Mouse (Mus musculus): ENCODE data around the gene Smarca5. TPM values are rescaled to one million over a fixed set of nuclear protein-coding genes. Genes with fewer than 3 reads are reported as not detected.
"Not testable (repeated sequence)": the region's sequence is repeated elsewhere in the genome, so short reads cannot be mapped to it uniquely, and the experiment has no call there.

The Smarca5 gene
- 60.3 and 113 TPM in 2 replicates for polyA plus RNA-seq (2014; fragmentation: Nextera tagmentation; extraction: Ambion mirVana)

GRCm38 (mm10) chr8:80739155-80739924, at the start of gene Smarca5:
Gene Smarca5 (minus strand): TSS chr8:80739497.
- ATAC-seq (ENCODE audit: low FRiP score, low TSS enrichment), result peak; percentile 96
- Histone ChIP-seq H3K27ac (ENCODE audit: low read depth, low read length) (peak within 1 kb of the TSS; percentile 98), H3K36me3 (ENCODE audit: control insufficient read depth, insufficient read depth, low read length) (peaks cover 16% of the 10 kb centered on the region), H3K4me2 (replicated peaks; ENCODE audit: low read depth, low read length) (peak within 1 kb of the TSS; percentile 83), H3K9ac (ENCODE audit: low read depth, low read length) (peak within 1 kb of the TSS; percentile 95), H3K4me3 (ENCODE audit: low read length) (peak within 1 kb of the TSS; percentile 96)
- not testable (repeated sequence) for H3K4me1 ChIP-seq (ENCODE audit: control insufficient read depth, insufficient read depth, low read length); H3K27me3 ChIP-seq (ENCODE audit: control insufficient read depth, insufficient read depth, low read length); H3K9me3 ChIP-seq (ENCODE audit: control insufficient read depth, low read length)
- WGBS, result 2% methylated on average over 67 of the region's 91 CpGs

GRCm38 (mm10) chr8:80784559-80784958, 45.3 kb upstream of the Smarca5 start:
- Histone ChIP-seq H3K4me3 (ENCODE audit: low read length) (no peak overlapping the region), H3K9me3 (ENCODE audit: control insufficient read depth, low read length) (no peaks in the 10 kb centered on the region), H3K27me3 (ENCODE audit: control insufficient read depth, insufficient read depth, low read length) (no peaks in the 10 kb centered on the region), H3K4me2 (replicated peaks; ENCODE audit: low read depth, low read length) (no peak overlapping the region), H3K27ac (ENCODE audit: low read depth, low read length) (no peak overlapping the region), H3K9ac (ENCODE audit: low read depth, low read length) (no peak overlapping the region), H3K4me1 (ENCODE audit: control insufficient read depth, insufficient read depth, low read length) (peaks cover 8% of the 10 kb centered on the region; the same call in 1 of the 2 replicates), H3K36me3 (ENCODE audit: control insufficient read depth, insufficient read depth, low read length) (peaks cover 41% of the 10 kb centered on the region)
- no peak for ATAC-seq (ENCODE audit: low FRiP score, low TSS enrichment)
- 90% methylated on average over 9 of the region's 9 CpGs for WGBS

GRCm38 (mm10) chr8:80783271-80783670, 44.0 kb upstream of the Smarca5 start:
- Histone ChIP-seq H3K27ac (ENCODE audit: low read depth, low read length) (no peak overlapping the region), H3K4me1 (ENCODE audit: control insufficient read depth, insufficient read depth, low read length) (peaks cover 8% of the 10 kb centered on the region; the same call in 1 of the 2 replicates), H3K4me2 (replicated peaks; ENCODE audit: low read depth, low read length) (no peak overlapping the region), H3K27me3 (ENCODE audit: control insufficient read depth, insufficient read depth, low read length) (no peaks in the 10 kb centered on the region), H3K9me3 (ENCODE audit: control insufficient read depth, low read length) (no peaks in the 10 kb centered on the region), H3K36me3 (ENCODE audit: control insufficient read depth, insufficient read depth, low read length) (peaks cover 34% of the 10 kb centered on the region), H3K9ac (ENCODE audit: low read depth, low read length) (no peak overlapping the region), H3K4me3 (ENCODE audit: low read length) (no peak overlapping the region)
- WGBS, result 88% methylated on average over 4 of the region's 4 CpGs
- ATAC-seq (ENCODE audit: low FRiP score, low TSS enrichment), result no peak

GRCm38 (mm10) chr8:80781338-80781737, 42.0 kb upstream of the Smarca5 start:
- H3K36me3 ChIP-seq (ENCODE audit: control insufficient read depth, insufficient read depth, low read length), result peaks cover 33% of the 10 kb centered on the region
- no peak overlapping the region for H3K4me2 ChIP-seq (replicated peaks; ENCODE audit: low read depth, low read length)
- no peak overlapping the region for H3K27ac ChIP-seq (ENCODE audit: low read depth, low read length)
- H3K4me1 ChIP-seq (ENCODE audit: control insufficient read depth, insufficient read depth, low read length), result peaks cover 8% of the 10 kb centered on the region; the same call in 1 of the 2 replicates
- no peaks in the 10 kb centered on the region for H3K27me3 ChIP-seq (ENCODE audit: control insufficient read depth, insufficient read depth, low read length)
- peak; percentile 59; the same call in 1 of the 2 replicates for ATAC-seq (ENCODE audit: low FRiP score, low TSS enrichment)
- H3K4me3 ChIP-seq (ENCODE audit: low read length), result no peak overlapping the region
- WGBS, result 50% methylated on average over 10 of the region's 10 CpGs
- H3K9ac ChIP-seq (ENCODE audit: low read depth, low read length), result no peak overlapping the region
- H3K9me3 ChIP-seq (ENCODE audit: control insufficient read depth, low read length), result no peaks in the 10 kb centered on the region

GRCm38 (mm10) chr8:80780271-80780670, 41.0 kb upstream of the Smarca5 start:
- Histone ChIP-seq H3K4me3 (ENCODE audit: low read length) (no peak overlapping the region), H3K4me2 (replicated peaks; ENCODE audit: low read depth, low read length) (no peak overlapping the region), H3K36me3 (ENCODE audit: control insufficient read depth, insufficient read depth, low read length) (peaks cover 31% of the 10 kb centered on the region; the same call in 1 of the 2 replicates), H3K27ac (ENCODE audit: low read depth, low read length) (no peak overlapping the region), H3K9me3 (ENCODE audit: control insufficient read depth, low read length) (no peaks in the 10 kb centered on the region), H3K27me3 (ENCODE audit: control insufficient read depth, insufficient read depth, low read length) (no peaks in the 10 kb centered on the region), H3K9ac (ENCODE audit: low read depth, low read length) (no peak overlapping the region), H3K4me1 (ENCODE audit: control insufficient read depth, insufficient read depth, low read length) (peaks cover 8% of the 10 kb centered on the region; the same call in 1 of the 2 replicates)
- peak; percentile 72; the same call in 1 of the 2 replicates for ATAC-seq (ENCODE audit: low FRiP score, low TSS enrichment)
- 65% methylated on average over 4 of the region's 4 CpGs for WGBS

- Histone ChIP-seq H3K4me1 (ENCODE audit: control insufficient read depth, insufficient read depth, low read length) (peaks cover 6% of the 10 kb centered on the region; the same call in 1 of the 2 replicates), H3K9ac (ENCODE audit: low read depth, low read length) (no peak overlapping the region), H3K27me3 (ENCODE audit: control insufficient read depth, insufficient read depth, low read length) (no peaks in the 10 kb centered on the region), H3K36me3 (ENCODE audit: control insufficient read depth, insufficient read depth, low read length) (peaks cover 28% of the 10 kb centered on the region), H3K4me2 (replicated peaks; ENCODE audit: low read depth, low read length) (no peak overlapping the region), H3K9me3 (ENCODE audit: control insufficient read depth, low read length) (no peaks in the 10 kb centered on the region), H3K4me3 (ENCODE audit: low read length) (no peak overlapping the region), H3K27ac (ENCODE audit: low read depth, low read length) (no peak overlapping the region)
- 65% methylated on average over 8 of the region's 8 CpGs for WGBS
- ATAC-seq (ENCODE audit: low FRiP score, low TSS enrichment), result no peak
These were observed 37.1 kb upstream of the Smarca5 start for GRCm38 (mm10) chr8:80776436-80776835.

GRCm38 (mm10) chr8:80772732-80773460, 33.6 kb upstream of the Smarca5 start:
- no peak overlapping the region for H3K4me2 ChIP-seq (replicated peaks; ENCODE audit: low read depth, low read length)
- ATAC-seq (ENCODE audit: low FRiP score, low TSS enrichment), result no peak
- no peak overlapping the region for H3K4me3 ChIP-seq (ENCODE audit: low read length)
- no peak overlapping the region for H3K27ac ChIP-seq (ENCODE audit: low read depth, low read length)
- no peak overlapping the region for H3K9ac ChIP-seq (ENCODE audit: low read depth, low read length)
- H3K27me3 ChIP-seq (ENCODE audit: control insufficient read depth, insufficient read depth, low read length), result no peaks in the 10 kb centered on the region
- peaks cover 46% of the 10 kb centered on the region for H3K36me3 ChIP-seq (ENCODE audit: control insufficient read depth, insufficient read depth, low read length)
- WGBS, result 87% methylated on average over 4 of the region's 4 CpGs
- no peaks in the 10 kb centered on the region for H3K9me3 ChIP-seq (ENCODE audit: control insufficient read depth, low read length)
- H3K4me1 ChIP-seq (ENCODE audit: control insufficient read depth, insufficient read depth, low read length), result no peaks in the 10 kb centered on the region

- Histone ChIP-seq H3K27me3 (ENCODE audit: control insufficient read depth, insufficient read depth, low read length) (no peaks in the 10 kb centered on the region), H3K4me2 (replicated peaks; ENCODE audit: low read depth, low read length) (no peak overlapping the region), H3K4me1 (ENCODE audit: control insufficient read depth, insufficient read depth, low read length) (no peaks in the 10 kb centered on the region), H3K9me3 (ENCODE audit: control insufficient read depth, low read length) (no peaks in the 10 kb centered on the region), H3K36me3 (ENCODE audit: control insufficient read depth, insufficient read depth, low read length) (peaks cover 56% of the 10 kb centered on the region), H3K27ac (ENCODE audit: low read depth, low read length) (no peak overlapping the region), H3K9ac (ENCODE audit: low read depth, low read length) (no peak overlapping the region), H3K4me3 (ENCODE audit: low read length) (no peak overlapping the region)
- no peak for ATAC-seq (ENCODE audit: low FRiP score, low TSS enrichment)
- WGBS, result 91% methylated on average over 6 of the region's 6 CpGs
These were observed 29.2 kb upstream of the Smarca5 start for GRCm38 (mm10) chr8:80768451-80768850.
